Mouse (Mus musculus): ENCODE measurements around the gene Tcp11l2. TPM values are rescaled to one million over a fixed set of nuclear protein-coding genes. Genes with fewer than 3 reads are reported as not detected.

The Tcp11l2 gene
- polyA plus RNA-seq, 1 experiment from 2014 or later, result 39.5 TPM

DNA sequence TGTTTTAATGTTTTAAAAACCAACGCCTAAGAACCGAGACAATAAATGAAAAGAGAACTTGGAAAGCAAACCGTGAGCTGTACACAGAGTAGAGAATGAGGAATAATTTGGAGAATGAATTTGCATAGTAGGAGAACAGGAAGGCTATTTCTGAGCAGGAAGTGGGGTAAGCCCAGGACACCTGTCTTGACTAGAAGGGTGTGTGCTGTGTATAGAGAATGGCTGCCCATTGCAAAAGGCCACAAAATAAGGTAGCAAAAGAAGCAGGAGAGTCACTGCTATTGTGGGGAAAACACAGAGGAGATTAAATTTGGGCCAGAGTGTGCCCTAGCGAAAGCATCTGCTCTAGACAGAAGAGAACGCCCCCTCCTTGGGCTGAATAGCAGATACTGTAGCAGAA is 41.0 kb upstream of the Tcp11l2 start:
- H3K4me1 ChIP-seq (ENCODE audit: control insufficient read depth, insufficient read depth, low read length), result peaks cover 35% of the 10 kb centered on the region
- no peaks in the 10 kb centered on the region for H3K9me3 ChIP-seq (replicated peaks; ENCODE audit: control insufficient read depth, low read length)
- 0 out of 2 replicates have a peak overlapping the region, but pooled peaks have one; percentile 10 for H3K27ac ChIP-seq (ENCODE audit: low read length)
- no peaks in the 10 kb centered on the region for H3K27me3 ChIP-seq (ENCODE audit: control insufficient read depth, insufficient read depth, low read length)
- H3K4me2 ChIP-seq (ENCODE audit: low read depth, low read length), result no peak overlapping the region
- no peak overlapping the region for H3K4me3 ChIP-seq (ENCODE audit: low read length)
- 0 out of 2 replicates have a peak overlapping the region, but pooled peaks have one; percentile 10 for H3K9ac ChIP-seq (ENCODE audit: low read length)
- no peak for ATAC-seq (replicated peaks; ENCODE audit: extremely low read depth, insufficient read depth, low FRiP score)
- 75% methylated on average over 5 of the region's 5 CpGs for WGBS
- H3K36me3 ChIP-seq (ENCODE audit: control insufficient read depth, insufficient read depth), result peaks cover 3% of the 10 kb centered on the region

DNA sequence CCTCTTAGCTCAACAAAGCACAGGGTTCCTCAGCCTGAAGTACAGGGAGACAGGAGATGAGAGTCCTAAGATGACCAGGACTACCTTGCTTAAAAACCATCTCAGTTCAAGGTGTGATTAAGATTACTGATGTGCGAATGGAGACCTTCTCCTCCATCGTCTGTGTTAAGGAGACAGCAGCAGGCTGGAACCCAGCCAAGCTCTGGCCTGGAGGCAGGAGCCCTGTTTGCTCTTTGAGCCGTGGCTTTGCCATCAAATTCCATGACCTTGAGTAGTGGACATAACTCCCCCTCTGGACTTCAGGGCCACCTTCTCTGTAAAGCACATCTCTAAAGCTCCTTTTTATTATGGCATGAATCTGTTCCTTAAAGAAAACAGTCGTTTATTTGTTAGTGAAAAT is 40.6 kb upstream of the Tcp11l2 start:
- Histone ChIP-seq H3K9ac (ENCODE audit: low read length) (0 out of 2 replicates have a peak overlapping the region, but pooled peaks have one; percentile 10), H3K27ac (ENCODE audit: low read length) (no peak overlapping the region), H3K4me3 (ENCODE audit: low read length) (no peak overlapping the region), H3K36me3 (ENCODE audit: control insufficient read depth, insufficient read depth) (peaks cover 3% of the 10 kb centered on the region), H3K4me1 (ENCODE audit: control insufficient read depth, insufficient read depth, low read length) (peaks cover 31% of the 10 kb centered on the region), H3K4me2 (ENCODE audit: low read depth, low read length) (no peak overlapping the region), H3K9me3 (replicated peaks; ENCODE audit: control insufficient read depth, low read length) (no peaks in the 10 kb centered on the region), H3K27me3 (ENCODE audit: control insufficient read depth, insufficient read depth, low read length) (no peaks in the 10 kb centered on the region)
- WGBS, result 25% methylated on average over 4 of the region's 4 CpGs
- ATAC-seq (replicated peaks; ENCODE audit: extremely low read depth, insufficient read depth, low FRiP score), result no peak

DNA sequence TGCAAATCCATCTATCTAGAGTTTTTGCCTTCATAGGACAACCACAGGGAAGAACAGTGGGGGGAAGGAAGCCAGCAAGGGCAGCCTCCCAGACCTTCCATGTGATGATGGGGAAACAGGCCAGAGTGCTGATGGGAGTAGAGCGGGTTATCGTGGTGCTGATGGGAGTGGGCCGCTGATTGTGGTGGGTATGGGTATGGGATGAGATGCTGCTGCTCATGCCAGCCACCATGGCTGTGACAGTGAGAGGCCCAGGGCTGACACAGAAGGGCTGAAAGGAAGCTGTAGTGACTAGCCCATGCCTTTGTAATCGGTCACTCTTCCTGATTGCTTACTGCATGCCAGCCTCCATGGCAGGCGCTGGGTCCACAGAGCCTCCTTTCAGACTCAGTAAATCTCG is 36.8 kb upstream of the Tcp11l2 start:
- ATAC-seq (replicated peaks; ENCODE audit: extremely low read depth, insufficient read depth, low FRiP score), result no peak
- Histone ChIP-seq H3K9ac (ENCODE audit: low read length) (no peak overlapping the region), H3K9me3 (replicated peaks; ENCODE audit: control insufficient read depth, low read length) (no peaks in the 10 kb centered on the region), H3K27me3 (ENCODE audit: control insufficient read depth, insufficient read depth, low read length) (no peaks in the 10 kb centered on the region), H3K36me3 (ENCODE audit: control insufficient read depth, insufficient read depth) (no peaks in the 10 kb centered on the region), H3K27ac (ENCODE audit: low read length) (no peak overlapping the region), H3K4me2 (ENCODE audit: low read depth, low read length) (no peak overlapping the region), H3K4me3 (ENCODE audit: low read length) (no peak overlapping the region), H3K4me1 (ENCODE audit: control insufficient read depth, insufficient read depth, low read length) (peaks cover 10% of the 10 kb centered on the region)
- 86% methylated on average over 6 of the region's 6 CpGs for WGBS

DNA sequence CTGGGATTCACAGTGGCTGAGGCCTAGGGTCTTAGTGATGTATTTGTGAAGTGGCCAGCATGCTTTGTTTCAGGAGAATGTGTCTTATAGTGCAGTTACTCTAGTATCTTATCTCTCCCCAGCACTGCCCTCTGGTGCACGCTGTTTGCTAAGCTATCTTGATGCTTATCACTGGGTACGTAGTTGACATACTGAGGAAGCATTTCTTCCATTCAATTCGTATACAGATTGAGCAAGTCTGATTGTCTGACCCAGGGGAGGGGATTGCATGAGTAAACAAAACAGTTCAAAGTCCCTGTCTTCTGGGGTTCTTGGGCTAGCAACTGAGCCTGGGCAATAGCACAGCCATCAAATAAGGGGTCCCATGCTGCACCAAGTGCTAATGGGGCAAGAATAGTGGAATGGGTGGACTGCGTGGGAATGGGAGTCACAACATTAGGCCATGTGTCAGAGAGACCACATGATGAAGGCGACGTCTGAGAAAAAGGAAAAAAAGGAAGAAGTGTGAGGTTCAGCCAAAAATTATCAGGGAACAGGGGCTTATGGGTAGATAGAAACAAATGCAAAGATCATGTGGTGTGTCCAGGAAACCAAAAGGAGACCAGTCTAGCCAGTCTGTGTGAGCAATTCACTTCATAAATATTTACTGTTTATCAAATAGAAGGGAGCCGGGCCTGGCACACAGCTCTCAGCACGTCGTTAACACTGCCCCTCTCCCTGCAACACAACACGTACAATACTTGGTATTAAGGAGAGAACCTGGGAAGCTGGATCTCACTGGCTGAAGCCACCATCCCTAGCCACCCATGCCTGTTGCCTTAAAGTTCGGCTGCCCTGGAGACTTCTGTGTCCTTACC is 33.4 kb upstream of the Tcp11l2 start:
- Histone ChIP-seq H3K4me2 (ENCODE audit: low read depth, low read length) (no peak overlapping the region), H3K4me3 (ENCODE audit: low read length) (no peak overlapping the region), H3K27ac (ENCODE audit: low read length) (no peak overlapping the region), H3K4me1 (ENCODE audit: control insufficient read depth, insufficient read depth, low read length) (no peaks in the 10 kb centered on the region), H3K9ac (ENCODE audit: low read length) (no peak overlapping the region), H3K27me3 (ENCODE audit: control insufficient read depth, insufficient read depth, low read length) (no peaks in the 10 kb centered on the region), H3K9me3 (replicated peaks; ENCODE audit: control insufficient read depth, low read length) (no peaks in the 10 kb centered on the region), H3K36me3 (ENCODE audit: control insufficient read depth, insufficient read depth) (no peaks in the 10 kb centered on the region)
- 53% methylated on average over 11 of the region's 11 CpGs for WGBS
- no peak for ATAC-seq (replicated peaks; ENCODE audit: extremely low read depth, insufficient read depth, low FRiP score)

DNA sequence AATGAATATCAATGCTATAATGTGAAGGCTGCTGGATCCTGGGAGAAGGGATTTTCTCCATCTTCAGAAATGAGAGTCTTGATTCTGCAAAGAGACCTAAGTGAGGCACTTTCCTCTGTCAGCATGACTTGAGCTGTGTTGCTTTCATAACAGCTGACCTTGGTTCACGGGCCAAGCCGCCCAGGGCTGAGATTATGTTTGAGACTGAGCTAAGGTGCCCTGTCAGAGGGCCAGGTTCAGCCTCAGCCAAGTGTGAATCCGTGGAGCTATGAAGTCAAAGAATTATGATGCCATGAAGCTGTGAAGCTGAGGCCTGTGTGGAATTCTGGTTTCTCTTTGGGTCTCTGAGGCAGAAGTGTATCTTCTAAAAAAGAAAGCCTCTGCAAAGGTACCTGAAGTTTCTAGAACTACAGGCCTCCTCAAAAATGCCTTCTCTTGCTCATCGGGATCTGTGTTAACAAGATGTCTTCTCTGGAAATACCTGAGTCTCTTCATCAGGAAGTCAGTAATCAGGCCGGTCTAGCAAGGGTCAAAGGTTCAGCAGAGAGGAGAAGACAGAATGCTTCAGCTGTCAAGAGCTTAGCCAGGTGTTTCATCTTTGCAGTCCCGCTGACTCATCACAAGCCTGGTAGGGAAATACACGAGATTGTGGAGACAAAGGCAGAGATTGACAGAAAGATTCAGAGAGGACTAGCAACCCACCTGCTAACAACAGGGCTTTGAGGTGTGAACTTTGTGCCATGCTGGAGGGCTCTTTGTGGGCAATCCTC is 31.4 kb upstream of the Tcp11l2 start:
- H3K4me2 ChIP-seq (ENCODE audit: low read depth, low read length), result no peak overlapping the region
- no peaks in the 10 kb centered on the region for H3K4me1 ChIP-seq (ENCODE audit: control insufficient read depth, insufficient read depth, low read length)
- no peak overlapping the region for H3K9ac ChIP-seq (ENCODE audit: low read length)
- no peaks in the 10 kb centered on the region for H3K36me3 ChIP-seq (ENCODE audit: control insufficient read depth, insufficient read depth)
- 45% methylated on average over 7 of the region's 7 CpGs for WGBS
- H3K9me3 ChIP-seq (replicated peaks; ENCODE audit: control insufficient read depth, low read length), result no peaks in the 10 kb centered on the region
- no peak for ATAC-seq (replicated peaks; ENCODE audit: extremely low read depth, insufficient read depth, low FRiP score)
- H3K27me3 ChIP-seq (ENCODE audit: control insufficient read depth, insufficient read depth, low read length), result no peaks in the 10 kb centered on the region
- no peak overlapping the region for H3K27ac ChIP-seq (ENCODE audit: low read length)
- no peak overlapping the region for H3K4me3 ChIP-seq (ENCODE audit: low read length)

DNA sequence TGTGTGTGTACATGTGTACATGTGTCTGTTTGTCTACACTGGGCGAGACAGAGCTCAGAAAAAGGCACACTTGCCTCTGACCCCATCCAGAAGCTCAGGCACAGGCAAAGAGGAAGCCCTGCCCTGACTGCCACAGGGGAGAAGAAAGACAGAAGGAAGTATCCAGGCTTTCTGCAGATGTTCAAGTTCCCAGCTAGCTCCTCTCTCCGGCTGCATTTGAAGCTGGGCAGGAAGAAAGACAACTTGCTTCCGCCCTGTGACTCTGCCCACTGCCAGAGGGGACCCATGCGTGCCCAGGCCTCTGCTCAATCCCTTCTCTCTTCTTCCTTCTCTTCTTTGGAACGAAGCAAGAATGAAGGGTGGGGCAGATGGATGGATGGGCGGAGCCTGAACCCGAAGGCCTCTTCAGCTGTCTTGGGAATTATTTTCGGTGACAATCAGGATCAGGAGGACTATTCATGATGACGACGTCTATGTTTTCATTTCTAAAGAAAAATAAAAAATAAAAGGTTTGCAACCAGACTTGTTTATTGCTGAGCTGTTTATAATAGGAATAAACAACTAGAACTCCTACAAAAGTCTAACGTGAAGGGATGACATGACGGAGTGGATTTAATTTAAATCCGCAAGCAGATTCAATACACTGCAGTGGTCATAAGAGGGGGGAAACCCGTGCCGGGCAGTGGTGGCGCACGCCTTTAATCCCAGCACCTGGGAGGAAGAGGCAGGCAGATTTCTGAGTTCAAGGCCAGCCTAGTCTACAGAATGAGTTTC is 27.1 kb upstream of the Tcp11l2 start:
- peaks cover 3% of the 10 kb centered on the region; the same call in 1 of the 2 replicates for H3K9me3 ChIP-seq (replicated peaks; ENCODE audit: control insufficient read depth, low read length)
- no peaks in the 10 kb centered on the region for H3K27me3 ChIP-seq (ENCODE audit: control insufficient read depth, insufficient read depth, low read length)
- no peak overlapping the region for H3K4me2 ChIP-seq (ENCODE audit: low read depth, low read length)
- H3K4me1 ChIP-seq (ENCODE audit: control insufficient read depth, insufficient read depth, low read length), result no peaks in the 10 kb centered on the region
- H3K36me3 ChIP-seq (ENCODE audit: control insufficient read depth, insufficient read depth), result no peaks in the 10 kb centered on the region
- 75% methylated on average over 17 of the region's 17 CpGs for WGBS
- H3K27ac ChIP-seq (ENCODE audit: low read length), result no peak overlapping the region
- ATAC-seq (replicated peaks; ENCODE audit: extremely low read depth, insufficient read depth, low FRiP score), result no peak
- H3K4me3 ChIP-seq (ENCODE audit: low read length), result no peak overlapping the region
- H3K9ac ChIP-seq (ENCODE audit: low read length), result no peak overlapping the region

DNA sequence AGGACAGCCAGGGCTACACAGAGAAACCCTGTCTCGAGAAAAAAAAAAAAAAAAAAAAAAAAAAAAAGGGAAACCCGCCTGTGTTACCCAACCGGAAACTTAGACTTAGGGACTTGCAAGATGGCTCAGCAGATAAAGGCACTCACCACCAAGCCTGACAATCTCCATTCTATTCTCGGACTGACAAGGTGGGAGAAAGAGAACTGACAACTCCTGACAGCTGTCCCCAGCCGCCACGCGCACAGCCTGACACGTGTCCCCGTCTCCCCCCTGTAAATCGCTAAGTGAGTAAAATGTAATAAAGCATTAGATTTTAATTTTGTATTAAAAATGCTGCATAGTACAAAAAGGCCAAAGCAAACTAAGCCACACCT is 26.5 kb upstream of the Tcp11l2 start:
- Histone ChIP-seq H3K36me3 (ENCODE audit: control insufficient read depth, insufficient read depth) (no peaks in the 10 kb centered on the region), H3K27me3 (ENCODE audit: control insufficient read depth, insufficient read depth, low read length) (no peaks in the 10 kb centered on the region), H3K4me3 (ENCODE audit: low read length) (no peak overlapping the region), H3K27ac (ENCODE audit: low read length) (no peak overlapping the region), H3K4me1 (ENCODE audit: control insufficient read depth, insufficient read depth, low read length) (no peaks in the 10 kb centered on the region), H3K4me2 (ENCODE audit: low read depth, low read length) (no peak overlapping the region), H3K9me3 (replicated peaks; ENCODE audit: control insufficient read depth, low read length) (peaks cover 3% of the 10 kb centered on the region; the same call in 1 of the 2 replicates), H3K9ac (ENCODE audit: low read length) (no peak overlapping the region)
- WGBS, result 50% methylated on average over 10 of the region's 10 CpGs
- no peak for ATAC-seq (replicated peaks; ENCODE audit: extremely low read depth, insufficient read depth, low FRiP score)

DNA sequence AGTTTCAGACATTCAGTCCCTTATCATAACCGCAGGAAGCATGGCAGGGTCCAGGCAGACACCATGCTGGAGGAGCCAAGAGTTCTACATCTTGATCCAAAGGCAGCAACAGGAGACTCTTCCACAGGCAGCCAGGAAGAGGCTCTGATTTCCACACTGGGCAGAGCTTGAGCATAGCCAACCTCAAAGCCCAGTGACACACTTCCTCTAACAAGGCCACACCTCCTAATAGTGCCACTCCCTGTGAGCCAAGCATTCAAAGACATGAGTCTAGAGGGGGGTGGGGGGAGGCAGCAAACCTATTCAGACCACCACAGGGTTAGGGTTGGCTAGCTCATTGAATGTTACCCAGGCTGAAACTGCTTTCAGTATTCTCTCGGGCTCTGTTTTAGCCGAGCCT is 24.6 kb upstream of the Tcp11l2 start:
- no peak for ATAC-seq (replicated peaks; ENCODE audit: extremely low read depth, insufficient read depth, low FRiP score)
- H3K4me3 ChIP-seq (ENCODE audit: low read length), result no peak overlapping the region
- 91% methylated on average over 3 of the region's 3 CpGs for WGBS

More for the DNA sequence above, 24.6 kb upstream of the Tcp11l2 start:
- Histone ChIP-seq H3K9ac (ENCODE audit: low read length) (no peak overlapping the region), H3K4me1 (ENCODE audit: control insufficient read depth, insufficient read depth, low read length) (no peaks in the 10 kb centered on the region), H3K9me3 (replicated peaks; ENCODE audit: control insufficient read depth, low read length) (peaks cover 3% of the 10 kb centered on the region; the same call in 1 of the 2 replicates), H3K27me3 (ENCODE audit: control insufficient read depth, insufficient read depth, low read length) (no peaks in the 10 kb centered on the region), H3K36me3 (ENCODE audit: control insufficient read depth, insufficient read depth) (no peaks in the 10 kb centered on the region), H3K4me2 (ENCODE audit: low read depth, low read length) (no peak overlapping the region), H3K27ac (ENCODE audit: low read length) (no peak overlapping the region)
